Mouse (Mus musculus) fibroblast of lung, adult 2 months (primary cell): ENCODE measurements around the gene Thada.

Source experiments
- DNase-seq: peaks from one replicate; pipeline ENCODE4 v3.0.0-alpha.2; 2011; ENCODE audit warnings: low read depth

The Thada gene

DNA sequence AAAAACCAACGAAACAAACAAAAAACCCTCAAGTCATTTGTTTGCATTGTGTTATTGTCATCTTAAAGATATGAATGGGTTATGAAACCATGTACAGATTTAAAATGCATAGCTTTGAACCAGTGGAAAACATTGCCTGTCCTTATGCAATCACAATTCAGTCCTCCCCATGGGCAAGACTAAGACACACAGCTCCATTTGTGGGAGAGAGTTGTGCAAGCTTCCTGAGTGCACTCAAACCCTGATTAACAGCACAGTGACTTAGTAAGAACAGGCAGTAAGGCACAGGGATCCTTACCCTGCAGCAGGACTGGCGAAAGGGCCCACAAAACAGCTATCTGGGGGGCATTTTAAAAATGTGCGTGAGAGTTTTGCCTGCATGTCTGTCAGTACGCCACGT, 11.2 kb upstream of the Thada start:
- DNase-seq = no peak

DNA sequence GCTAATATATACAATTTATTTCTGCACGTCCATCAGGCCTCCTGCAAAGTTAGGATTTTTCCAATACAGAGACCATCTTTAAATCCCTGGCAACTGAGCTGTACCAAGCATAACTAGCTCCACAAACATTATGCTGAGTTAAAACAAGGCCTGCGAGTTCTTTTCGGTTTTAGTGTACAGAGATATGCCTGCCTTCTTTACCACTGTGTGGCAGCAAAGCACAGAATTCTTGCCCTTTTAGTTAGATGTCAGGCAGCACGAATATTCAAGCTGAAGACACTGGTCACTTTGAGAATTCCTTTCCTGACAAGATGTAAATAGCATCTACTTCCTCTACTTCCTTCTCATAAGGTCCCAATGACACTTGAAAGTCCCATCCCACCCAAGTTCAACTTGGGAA, 8.3 kb upstream of the Thada start:
- DNase-seq = no peak

DNA sequence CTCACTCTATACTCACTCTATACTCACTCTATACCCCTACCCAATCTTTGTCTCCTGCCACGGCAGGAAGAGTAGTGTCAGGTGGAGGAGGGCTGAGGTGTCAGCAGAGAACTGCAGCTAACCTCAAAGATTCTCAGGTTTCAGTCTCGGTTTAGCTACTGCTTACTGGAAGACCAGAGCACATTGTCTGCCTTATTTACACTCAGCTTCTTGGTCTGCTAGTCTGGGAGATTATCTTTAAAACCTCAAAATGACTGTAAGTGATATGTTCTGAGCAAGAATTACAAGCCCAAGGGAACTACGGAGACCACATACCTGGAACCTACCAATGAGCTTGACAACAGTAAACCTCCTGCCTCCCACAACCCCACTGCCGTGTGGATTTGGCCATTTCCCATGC, 31.0 kb downstream of the Thada start:
- DNase-seq = no peak

DNA sequence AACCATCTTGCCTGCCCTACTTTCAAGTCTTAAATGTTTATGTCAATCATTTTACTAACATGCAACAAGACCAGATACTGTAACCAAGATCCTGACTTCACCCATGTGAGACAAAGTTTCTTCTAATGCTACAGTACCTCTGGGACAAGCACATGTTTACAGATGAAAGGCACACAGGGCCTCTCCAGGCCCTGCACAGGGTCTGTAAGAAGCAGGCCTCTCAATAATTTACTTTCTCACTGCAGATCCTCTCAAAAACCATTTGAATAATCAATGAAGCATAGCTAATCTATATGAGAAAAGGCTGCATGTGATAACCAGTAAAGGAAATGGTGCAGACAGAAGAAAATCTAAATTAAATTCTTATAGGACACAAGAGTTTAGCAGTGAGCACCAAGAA, 31.8 kb downstream of the Thada start:
- DNase-seq = no peak

DNA sequence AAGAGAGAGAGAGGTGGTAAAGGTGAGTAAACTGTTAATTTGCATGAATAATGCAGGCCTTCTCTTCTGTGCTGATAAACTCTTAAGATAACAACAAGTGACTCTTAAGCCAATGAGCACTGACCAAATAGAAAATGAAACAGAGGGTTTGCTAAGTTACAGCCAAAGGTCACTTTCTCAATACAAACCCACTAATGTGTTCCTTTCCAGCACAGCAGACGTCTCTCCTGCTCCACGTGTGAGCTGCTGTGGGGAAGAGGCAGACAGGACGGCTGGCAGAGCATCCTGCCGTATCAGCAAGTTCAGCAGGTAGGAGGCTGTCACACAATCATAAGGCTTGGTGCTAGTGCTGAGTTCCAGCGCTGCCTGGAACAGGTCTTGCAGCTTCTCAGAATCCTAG, 34.0 kb downstream of the Thada start:
- no peak for DNase-seq

DNA sequence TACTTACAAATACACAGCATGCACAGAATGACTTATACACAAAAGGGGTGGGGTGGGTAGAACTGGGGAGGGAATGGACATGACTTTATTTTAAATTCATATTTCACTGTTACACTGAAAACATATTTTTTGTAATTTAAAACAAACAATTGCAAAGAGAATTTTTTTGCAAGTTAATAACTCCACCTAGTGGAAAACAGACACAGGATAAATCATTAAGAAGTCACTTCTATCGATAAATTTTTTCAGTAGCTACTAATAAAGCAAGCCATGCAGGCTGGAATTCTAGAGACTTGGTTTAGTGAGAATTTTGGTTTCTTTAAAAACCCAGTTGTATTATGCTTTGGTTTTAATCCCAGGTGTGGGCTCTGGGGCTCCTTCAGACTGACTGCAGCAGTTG, 41.7 kb downstream of the Thada start:
- no peak for DNase-seq

DNA sequence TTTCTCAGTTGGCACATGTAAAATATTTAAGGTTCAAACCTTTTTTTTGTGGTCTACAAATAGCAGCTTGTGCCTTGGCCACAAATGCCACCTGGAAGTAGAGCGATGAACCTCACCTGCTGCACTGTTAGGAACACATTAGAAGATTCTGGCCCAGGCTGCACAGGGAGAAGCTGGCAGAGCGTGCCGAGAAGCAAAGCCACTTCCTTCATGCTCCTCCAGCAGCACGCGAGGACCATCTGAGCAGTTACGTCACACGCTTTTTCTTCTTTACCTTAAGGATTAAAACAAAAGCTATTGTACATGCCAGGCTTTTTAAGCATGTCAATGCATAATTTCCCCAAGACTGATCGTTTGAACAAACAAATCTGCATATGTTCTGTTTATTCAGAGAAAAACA, 43.1 kb downstream of the Thada start:
- DNase-seq = no peak

DNA sequence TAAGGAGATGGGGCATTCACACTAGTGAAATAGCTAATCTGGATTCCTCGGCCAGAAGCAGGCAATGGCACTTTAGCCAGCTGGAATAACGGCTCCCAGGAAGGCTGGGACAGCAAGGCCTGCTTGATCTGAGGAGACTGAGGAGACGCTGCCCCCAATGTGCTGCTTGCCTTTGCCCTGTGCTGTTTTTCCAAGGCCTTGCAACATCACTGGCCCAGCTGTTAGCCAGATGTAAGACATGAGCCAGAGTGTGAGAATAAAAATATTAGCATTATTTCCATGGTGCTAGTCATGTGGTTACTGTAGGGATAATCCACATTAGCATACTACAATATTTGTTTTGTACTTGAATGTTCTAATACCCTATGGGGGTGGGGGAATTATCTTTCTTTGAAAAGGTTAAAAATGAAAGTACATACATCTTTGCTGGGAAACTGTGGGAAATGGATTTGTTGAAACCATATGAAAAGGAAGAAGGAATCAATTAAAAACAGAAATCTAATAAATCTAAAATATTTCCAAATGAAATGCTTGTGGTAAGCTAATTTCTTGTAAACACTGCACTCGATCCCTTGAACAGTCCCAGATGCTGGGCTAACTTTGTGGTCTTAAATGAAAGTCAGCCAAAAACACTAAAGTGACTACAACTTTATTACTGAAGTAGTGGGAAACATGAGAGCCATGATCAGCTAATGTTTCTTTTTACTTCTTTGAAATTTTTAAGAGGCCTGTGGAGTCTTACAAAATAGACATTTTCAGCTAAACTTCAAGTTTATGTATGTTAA, 43.8 kb downstream of the Thada start:
- peak; percentile 85 for DNase-seq

DNA sequence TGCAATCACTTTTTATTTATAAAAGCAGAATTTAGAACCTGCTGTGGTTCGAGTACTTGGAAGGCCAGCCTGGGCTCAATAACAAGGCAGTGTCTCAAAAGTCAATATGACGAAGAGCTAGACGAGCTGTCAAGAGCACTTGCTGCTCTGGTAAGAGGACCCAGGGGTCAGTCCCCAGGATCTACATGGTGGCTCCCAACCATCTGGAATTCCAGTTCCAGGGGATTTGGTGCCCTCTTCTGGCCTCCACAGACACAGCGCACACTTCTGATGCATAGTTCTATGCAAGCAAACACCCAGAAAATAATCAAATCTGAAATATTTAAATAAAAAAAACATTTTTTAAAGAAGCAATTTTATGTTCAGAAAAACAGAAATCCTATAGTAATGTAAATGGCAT, 45.0 kb downstream of the Thada start:
- DNase-seq = no peak

DNA sequence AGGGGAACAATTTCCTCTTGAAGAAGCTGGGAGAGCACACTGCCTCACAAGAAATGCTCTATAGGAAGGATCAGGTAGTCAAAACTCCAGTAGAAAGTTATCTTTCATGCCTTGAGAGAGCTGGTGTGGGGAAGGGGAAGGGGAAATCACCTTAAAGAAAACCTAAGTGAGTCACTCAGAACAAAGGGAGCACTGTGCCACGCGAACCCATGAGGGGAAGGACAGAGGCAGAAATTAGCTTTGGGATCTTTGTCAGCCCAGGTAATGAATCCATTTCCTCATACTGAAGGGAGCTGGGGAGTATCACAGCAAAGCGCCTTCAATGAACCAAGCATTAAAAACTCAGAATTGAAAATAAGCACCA, 45.7 kb downstream of the Thada start:
- no peak for DNase-seq

DNA sequence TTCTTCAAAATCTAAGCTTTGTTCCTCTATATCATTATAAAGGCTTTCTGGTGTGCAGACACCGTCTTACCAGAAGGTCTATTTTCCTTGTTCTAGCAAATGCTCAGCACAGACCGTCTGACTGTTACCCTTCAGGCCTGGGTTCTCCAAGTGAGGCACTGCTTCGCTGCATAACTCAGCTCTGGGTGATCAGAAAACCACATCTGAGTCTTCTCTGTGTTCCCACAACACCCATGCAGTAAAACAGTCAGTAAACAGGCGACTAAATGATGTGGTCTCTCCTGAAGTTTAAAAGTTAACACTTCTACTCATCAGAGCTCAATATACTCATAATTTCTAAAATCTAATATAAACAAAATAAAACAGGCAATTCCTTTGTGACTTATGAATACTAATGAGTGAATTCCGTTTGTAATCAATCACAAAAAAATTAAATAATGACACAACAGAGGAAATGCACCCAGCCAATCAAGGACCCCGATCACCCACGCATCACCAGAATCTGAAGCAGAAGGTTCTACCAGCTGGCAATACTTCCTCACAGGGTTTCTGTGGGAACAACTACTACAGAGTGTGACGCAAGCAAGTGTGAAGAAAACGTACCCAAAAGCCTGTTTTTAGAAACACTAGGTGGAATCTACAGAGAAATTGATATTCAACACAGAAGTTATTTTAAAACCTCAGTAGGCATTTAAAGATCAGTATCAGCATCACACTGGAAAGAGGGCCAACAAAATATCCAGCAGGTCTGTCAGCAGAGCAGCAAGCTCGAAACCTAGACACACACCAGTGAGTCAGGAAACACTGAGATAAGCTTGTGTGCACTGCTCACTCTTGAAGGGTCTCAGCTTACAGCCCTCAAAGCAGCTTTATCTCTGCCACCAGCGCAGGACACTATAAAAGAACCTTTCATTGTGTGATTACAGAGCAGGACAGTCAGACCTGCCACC, 46.4 kb downstream of the Thada start:
- DNase-seq = peak; percentile 54

DNA sequence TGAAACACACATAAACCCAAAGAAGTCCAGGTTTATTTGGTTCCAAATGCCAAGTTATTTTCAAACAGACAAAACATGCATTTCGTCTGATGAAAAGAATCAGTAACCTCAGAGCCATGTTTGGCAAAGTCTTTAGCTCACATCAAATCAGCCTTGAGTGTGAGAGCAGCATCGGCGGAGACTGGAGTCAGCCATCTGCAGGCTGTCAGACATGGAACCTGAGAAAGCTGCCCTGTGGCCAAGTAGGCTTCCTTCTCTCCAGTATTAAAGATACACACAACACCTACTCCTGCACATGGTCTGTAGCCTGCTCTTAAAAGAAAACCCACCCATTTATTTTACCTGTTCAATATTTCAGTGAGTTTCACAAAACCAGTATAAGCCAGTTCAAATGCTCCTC, 50.1 kb downstream of the Thada start:
- no peak for DNase-seq

DNA sequence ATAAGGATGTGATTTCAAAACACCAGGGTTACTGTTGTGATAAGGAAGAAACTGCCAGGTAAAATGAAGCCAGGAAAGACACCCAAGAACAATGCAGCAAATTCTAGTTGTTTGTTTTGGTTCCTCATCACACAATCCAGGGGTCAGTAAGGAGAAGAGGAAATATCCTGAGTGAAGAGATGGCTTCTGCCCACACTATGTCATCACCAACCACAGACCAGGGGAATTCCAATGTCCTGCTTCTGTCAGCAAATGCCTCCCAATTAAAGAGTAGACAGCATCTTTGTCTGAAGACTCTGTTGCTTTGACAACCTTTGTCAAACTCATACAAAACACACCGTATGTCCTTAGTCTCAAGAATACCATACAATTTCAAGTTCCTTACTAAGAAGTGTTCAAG, 57.3 kb downstream of the Thada start:
- no peak for DNase-seq

DNA sequence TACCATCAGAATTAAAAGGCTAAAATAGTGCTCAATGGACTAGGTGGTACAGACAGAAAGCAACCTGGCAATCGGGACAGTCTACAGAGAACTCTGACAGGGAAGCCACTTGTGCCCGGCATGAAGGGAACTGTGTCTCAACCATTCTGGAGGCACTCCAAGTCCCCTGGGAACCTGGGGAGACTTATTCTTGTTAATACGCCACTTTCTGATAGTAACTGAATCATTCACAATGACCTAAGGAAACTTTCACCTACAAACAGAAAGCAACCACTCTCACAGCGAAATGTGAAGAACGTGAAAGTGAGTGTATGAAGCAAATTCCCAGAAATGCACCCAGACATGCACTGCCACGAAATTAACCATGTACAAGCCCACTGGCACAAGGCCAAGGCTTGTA, 60.4 kb downstream of the Thada start:
- no peak for DNase-seq

DNA sequence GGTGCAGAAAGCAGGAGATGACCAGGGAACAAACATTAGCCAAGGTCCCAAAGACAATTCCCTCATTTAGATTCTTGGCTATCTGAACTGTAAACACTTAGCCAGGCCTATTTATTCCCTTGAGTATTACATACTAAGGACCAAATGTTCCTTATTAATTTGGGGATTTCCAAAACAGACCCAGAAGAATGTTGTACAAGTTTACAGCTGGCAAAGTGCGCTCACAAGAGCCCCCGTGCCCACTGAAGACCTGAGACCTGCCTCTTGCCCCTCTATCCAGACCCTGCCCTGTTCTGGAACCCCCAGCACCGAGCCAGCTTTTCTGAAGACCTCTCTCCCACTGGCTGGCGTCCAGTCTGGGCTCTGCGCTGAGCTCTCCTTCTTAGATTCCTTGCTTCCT, 64.2 kb downstream of the Thada start:
- DNase-seq = no peak

DNA sequence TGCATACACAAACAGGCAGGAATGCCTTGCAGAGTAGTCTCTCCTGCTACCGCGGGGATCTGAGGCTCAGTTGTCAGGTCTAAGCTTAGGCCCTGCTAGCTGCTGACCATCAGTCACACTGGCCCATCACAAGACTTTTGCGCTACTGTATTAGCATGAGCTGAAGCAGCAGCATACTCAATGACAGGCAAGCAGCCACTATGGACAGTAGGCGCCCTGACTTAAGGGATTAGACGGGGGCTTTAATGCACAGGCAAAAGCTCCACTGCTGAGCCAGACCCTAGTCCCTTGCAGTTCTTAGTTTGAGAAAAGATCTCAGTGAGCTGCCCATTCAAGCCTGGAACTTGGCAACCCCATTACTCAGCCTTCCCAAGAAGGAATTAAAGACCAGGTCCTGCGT, 66.6 kb downstream of the Thada start:
- no peak for DNase-seq

DNA sequence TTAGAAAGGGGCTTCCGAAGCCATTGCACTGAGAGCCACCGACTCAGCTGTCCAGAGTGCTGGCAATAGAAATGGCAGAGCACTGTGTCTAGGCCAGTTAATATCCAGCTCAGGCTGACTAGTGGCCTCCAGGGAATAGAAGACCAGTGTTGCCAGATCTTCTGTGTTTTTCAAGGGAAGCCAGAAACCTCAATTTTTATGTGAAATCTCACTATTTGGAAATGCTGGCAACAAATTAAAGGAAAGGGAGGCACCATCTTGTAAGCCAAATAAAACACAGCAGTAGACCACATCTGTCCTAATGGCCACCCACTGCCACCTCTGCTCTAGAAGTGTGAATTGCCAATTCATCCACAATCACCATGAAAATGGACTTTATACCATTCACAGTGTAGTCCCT, 76.0 kb downstream of the Thada start:
- DNase-seq = peak; percentile 43

DNA sequence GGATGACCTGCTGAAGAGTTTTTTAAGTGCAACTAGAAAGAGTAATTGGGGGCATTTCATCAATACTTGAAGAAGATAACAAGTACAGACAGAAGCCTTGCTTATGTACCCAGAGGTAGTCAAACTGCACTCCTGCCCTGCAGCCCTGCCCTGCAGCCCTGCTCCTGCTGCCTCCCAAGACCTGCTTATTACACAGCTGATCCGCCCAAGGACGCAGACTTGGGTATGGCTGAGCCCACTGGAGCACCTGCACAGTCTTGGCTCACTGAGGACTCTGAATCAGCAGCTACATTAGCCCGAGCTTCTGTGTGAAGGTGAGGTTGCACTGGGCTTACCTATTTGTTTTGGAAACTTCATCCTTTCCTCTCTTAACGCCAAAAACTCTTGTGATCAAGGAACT, 79.8 kb downstream of the Thada start:
- no peak for DNase-seq

DNA sequence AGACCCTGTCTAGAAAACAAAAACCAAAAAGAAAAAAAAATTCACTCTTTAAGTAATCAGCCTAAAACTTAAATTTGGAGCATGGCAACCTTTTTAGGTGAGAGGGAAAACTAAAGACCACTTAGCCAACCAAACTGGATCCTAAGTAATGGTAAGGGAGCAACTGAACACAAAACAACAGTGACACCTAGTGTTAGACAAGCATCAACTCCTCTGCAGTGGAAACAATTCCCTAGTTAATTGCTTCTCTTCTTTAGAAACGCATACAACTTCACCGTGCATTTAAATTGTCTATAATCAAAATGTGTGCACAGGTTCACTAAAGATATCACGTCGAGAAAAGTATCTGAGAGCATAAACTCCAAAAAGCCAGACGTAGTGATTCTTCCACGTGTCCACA, 80.3 kb downstream of the Thada start:
- DNase-seq = no peak

DNA sequence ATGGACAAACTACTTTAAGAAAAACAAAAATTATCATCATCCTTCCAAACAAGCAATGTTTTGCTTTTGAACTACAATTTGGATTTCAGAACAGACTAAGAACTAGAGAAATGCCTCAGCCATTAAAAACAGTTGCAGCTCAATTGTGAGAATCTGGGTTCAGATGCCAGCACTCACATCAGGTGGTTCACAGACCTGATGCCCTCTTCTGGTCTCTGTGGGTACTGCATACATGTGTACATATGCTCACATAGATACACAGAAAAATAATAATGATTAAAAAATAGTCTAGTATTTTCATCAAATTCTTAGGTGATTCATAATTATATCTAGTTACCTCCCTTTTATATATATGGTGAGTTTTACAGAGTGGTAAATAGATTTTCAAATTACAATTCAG, 81.3 kb downstream of the Thada start:
- no peak for DNase-seq

DNA sequence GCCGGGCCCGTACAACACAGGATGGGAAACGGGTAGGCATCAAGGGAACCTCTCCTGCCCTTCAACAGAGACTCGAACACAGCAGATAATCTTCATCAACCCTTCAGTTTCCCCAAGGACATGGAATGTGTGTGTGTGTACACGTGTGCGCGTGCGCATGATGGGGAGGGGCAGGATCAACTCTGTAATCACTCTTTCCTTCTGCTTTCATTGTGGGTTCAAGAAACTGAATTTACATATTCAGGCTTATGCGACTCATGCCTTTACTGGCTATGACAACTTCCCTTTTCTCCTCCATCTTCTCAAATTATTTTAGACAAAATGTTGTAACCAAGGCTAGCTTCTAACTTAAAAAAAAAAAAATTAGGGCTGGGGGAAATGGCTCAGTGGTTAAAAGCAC, 85.7 kb downstream of the Thada start:
- DNase-seq = no peak

DNA sequence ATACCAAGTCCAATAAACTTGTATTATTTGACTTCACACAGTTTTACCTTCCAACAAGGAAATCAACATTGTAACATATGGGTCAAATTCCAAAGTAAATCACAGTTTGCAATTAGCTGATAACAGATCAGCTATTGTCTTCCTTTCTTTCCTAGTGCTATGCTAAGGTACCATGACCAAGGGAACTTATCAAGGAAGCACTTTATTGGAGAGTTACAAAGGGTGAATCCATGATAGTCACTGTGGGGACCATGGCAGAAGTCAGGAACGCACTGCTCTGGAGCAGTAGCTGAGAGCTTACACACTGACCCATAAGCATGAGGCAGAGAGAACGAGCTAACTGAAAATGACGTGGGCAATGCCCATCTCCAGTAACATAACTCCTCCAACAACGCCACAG, 89.1 kb downstream of the Thada start:
- DNase-seq = no peak

DNA sequence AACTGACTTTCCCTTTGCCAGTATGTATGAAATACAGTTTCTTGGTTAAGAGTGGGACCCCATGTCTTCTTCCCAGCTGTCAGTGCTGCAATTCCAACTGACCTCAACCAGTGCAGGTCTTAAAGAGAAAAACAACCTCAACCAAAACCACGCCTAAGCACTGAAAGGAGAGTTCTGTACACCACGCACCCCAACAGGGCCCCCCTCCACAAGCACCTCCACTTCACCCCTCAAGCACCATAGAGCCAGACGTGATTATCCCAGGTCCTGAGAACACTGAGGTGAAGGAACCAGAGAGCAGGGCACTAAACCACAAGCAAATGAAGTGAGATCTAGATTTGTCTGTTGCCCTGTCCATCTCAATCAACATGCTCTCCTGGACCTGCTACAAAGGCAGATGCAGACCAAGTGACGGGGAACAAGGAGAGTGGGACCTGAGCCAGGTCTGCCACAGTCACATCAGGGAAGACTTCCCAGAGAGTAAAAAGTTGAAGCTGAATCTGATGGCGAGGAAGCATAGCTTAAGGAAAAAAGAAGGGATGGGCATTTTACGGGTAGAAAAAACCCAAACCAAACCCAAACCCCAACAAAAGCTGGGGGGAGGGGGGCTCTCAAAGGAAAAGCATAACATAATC, 93.5 kb downstream of the Thada start:
- no peak for DNase-seq
